Mouse (Mus musculus): ENCODE results near the gene Ippk. TPM values are rescaled to one million over a fixed set of nuclear protein-coding genes. Genes with fewer than 3 reads are reported as not detected.

Ippk gene
- total RNA-seq, 2 experiments from 2014 or later: 1.7 to 3.7 TPM

DNA sequence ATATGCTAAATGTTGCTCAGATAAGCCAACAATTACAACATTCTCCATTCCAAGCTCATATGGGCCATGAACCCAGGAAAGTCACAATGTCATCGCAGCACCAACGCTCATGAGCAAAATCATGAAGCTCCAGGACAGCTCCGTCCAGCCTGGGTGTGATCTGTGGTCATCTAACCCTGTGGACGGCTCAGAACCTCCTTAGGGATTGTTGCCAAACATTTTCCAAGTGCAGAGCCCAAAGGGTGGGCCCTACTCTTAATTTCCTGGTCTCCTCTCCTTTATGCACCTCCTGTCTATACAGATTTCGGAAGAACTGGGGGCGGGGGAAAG is 51.6 kb downstream of the Ippk start:
- no peak for ATAC-seq (replicated peaks; ENCODE audit: low FRiP score, poor library complexity, severe bottlenecking)

DNA sequence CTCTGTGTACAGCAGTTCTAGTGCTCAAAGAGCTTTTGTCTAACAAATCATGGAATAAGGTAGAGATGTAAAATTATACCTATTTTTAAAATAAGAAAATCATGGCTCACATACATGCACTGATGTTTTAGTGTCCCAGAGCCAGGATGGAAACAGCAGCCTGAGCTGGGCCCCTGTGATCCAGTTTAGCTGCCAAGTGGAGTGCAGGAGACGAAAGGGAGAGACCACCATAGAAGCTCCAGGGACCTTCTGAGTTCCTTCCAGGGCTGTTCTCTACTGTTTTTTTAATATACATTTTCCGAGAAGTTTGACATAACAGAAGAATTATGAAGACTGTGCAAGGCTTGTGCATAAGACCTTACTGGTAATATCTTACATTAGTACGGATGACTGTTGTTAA is 56.8 kb downstream of the Ippk start:
- no peak for ATAC-seq (replicated peaks; ENCODE audit: low FRiP score, poor library complexity, severe bottlenecking)

- no peak for ATAC-seq (replicated peaks; ENCODE audit: low FRiP score, poor library complexity, severe bottlenecking)
These were observed 57.9 kb downstream of the Ippk start for GRCm38 (mm10) chr13:49478851-49479374.

DNA sequence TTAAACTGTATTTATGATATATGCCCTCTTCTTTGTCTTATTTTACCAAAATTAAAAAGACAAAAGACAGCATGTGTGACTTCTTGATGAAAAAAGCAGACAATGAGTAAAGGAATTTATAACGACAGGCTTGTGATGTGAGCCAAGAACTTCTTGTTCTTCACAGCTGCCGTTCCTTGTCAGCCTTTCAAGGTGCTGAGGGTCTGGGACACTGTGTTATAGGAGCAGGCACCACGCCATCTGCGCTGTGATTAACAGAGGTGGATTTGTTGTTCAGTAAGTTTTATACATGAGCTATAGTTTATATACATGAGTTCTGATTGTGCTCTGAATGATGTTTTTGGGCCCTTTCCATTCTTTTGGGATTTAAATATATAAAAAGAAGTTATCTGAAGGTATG is 58.4 kb downstream of the Ippk start:
- no peak for ATAC-seq (replicated peaks; ENCODE audit: low FRiP score, poor library complexity, severe bottlenecking)

DNA sequence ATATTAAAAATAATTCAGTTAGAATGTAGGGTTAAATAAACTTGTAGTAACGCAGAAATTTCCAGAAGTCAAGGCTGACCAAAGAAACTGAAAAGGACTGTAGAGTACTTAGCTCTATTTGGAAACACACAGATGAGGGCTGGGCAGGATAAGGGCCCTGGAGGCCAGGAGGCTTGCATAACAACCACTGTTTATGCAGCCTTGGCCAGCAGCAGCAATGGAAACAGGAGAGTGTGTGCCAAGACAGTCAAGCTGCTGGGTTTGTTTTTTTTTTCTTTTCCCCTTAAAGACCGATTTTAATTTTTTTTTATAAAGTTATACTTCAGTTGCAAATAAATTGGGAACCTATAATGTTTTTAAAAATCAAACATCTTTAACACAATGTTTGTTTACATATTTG is 59.0 kb downstream of the Ippk start:
- ATAC-seq (replicated peaks; ENCODE audit: low FRiP score, poor library complexity, severe bottlenecking): no peak

GRCm38 (mm10) chr13:49480551-49480950 is 59.5 kb downstream of the Ippk start:
- no peak for ATAC-seq (replicated peaks; ENCODE audit: low FRiP score, poor library complexity, severe bottlenecking)

DNA sequence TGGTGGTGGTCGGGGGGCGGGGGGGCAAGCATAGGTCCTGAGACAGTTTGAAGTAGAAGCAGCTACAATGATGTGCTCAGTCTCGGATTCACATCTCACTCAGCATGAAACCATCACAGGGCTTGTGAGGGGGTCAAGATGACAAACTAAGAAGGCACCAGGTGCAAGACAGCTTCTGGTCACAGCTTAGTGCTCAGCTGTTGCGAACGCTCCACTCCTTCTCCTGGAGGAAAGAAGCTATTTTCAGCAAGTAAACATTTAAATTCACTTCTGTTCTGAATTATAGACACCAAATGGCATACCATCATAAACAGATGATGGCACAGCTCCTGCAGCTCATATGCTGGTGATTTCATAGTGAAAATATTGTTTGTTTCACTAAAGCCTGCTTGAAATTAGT is 64.3 kb downstream of the Ippk start:
- no peak for ATAC-seq (replicated peaks; ENCODE audit: low FRiP score, poor library complexity, severe bottlenecking)

DNA sequence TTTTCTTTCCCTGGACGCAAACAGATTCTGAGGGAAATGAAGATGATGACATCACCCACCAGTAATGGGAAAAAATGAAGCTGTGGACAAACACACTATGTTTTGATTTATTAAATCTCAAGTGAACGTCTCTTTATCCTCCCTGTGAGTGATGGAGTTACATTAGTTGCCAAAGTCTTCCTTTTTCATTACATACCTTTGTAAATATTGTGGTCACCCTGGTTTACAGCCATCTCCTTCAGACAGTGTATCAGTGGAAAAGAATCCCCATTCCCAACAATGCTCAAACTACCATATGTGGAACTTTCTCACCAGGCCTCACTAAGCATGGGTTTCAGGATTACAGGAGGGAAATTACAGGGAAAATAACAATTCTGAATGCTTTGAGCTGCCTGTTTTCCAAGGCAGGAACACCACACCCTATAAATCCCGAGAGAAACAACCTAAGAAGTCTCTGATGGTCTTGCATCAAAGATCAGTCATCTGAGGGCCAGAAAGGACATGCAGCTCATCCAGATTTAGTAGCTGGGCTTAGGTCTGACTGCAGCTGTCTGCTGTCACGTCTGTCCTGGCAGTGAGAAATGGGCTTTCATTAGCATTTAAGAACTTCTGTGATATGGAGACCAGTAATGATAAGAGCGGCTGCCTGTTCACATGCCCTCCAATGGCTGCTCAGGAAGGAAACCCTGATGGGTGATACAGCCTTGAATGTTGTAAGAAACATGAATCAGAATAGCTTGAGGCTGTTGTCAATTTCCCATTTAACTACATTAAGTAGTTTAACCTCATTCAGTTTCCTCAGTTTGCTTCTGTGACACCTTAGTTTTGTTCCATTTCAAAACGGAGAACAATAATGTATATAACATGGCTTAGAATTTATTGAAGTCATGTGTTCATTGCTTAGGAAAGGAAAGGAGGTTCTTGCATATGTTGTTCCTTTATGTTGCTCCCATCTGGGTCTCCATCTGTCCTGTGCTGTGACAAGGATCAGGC is 71.6 kb downstream of the Ippk start, which contains the start of gene Tes3-ps:
Gene Tes3-ps, plus strand, starts transcription at position 943 of the 993 bp plus-strand sequence.
- no peak for ATAC-seq (replicated peaks; ENCODE audit: low FRiP score, poor library complexity, severe bottlenecking)

DNA sequence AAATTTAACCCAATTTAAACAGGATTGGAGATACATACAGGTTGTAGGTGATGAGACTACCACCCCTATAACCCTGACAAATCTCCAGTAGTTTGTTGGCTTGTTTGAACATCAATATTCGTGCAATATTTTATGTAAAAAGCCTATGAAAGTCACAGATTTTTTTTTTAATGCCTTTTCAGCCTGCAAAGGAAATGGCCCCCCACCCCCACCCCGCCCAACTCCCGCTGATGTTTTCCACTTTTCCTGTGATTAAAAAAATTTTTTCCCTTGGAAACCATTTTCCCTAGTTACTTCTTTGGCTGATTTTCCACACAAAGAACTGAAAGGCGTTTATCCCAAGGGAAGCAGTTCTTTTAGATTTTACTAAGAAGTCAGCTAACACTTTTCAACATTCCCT is 83.5 kb downstream of the Ippk start, which contains the start of gene Ecm2:
Gene Ecm2, plus strand, starts transcription at position 301 of the 400 bp plus-strand sequence.
- no peak for ATAC-seq (replicated peaks; ENCODE audit: low FRiP score, poor library complexity, severe bottlenecking)

- ATAC-seq (replicated peaks; ENCODE audit: low FRiP score, poor library complexity, severe bottlenecking): no peak
These were observed 84.7 kb downstream of the Ippk start for GRCm38 (mm10) chr13:49505776-49506175.

DNA sequence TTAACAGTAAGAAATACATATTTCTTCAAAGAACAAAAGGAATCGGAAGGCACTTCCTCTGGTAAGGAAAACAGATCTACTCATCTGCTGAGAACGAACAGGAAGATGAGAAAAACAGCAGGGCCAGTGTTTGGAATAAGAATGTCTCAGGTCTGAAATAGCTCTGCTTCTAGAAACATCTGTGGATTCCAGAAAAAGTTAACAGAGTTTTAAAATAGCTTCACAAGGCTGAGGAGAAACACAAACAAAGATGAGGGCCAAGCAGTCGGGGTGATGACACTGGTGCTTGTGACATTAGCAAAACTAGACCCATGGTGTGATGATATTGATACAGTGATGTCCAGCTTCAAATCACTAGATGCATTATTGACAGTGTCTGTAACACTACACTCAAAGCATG is 86.1 kb downstream of the Ippk start:
- no peak for ATAC-seq (replicated peaks; ENCODE audit: low FRiP score, poor library complexity, severe bottlenecking)

Other genes with a start within 250 kb of the Ippk start
- gene Ninj1, start 233.8 kb upstream of the Ippk start, total RNA-seq (2015; ENCODE audit: low replicate concordance): 27.2 and 40.7 TPM in 2 replicates
- 0.76 and 4.6 TPM in 2 replicates for gene Ninj1, start 233.8 kb upstream of the Ippk start, total RNA-seq (2017; ENCODE audit: low replicate concordance)
- 3.2 and 17.6 TPM in 2 replicates for gene Card19, start 205.2 kb upstream of the Ippk start, total RNA-seq (2015; ENCODE audit: low replicate concordance)
- 2.2 and 3.4 TPM in 2 replicates for gene Card19, start 205.2 kb upstream of the Ippk start, total RNA-seq (2017; ENCODE audit: low replicate concordance)
- 0.84 and 1.4 TPM in 2 replicates for gene Susd3, start 172.5 kb upstream of the Ippk start, total RNA-seq (2015; ENCODE audit: low replicate concordance)
- 2.7 and 3.9 TPM in 2 replicates for gene Susd3, start 172.5 kb upstream of the Ippk start, total RNA-seq (2017; ENCODE audit: low replicate concordance)
- gene Fgd3, start 100.9 kb upstream of the Ippk start, total RNA-seq (2015; ENCODE audit: low replicate concordance): 1.8 and 3.4 TPM in 2 replicates
- 3.1 and 5.5 TPM in 2 replicates for gene Fgd3, start 100.9 kb upstream of the Ippk start, total RNA-seq (2017; ENCODE audit: low replicate concordance)
- gene Bicd2, start 79.7 kb upstream of the Ippk start, total RNA-seq (2015; ENCODE audit: low replicate concordance): 12.6 and 19.7 TPM in 2 replicates
- gene Bicd2, start 79.7 kb upstream of the Ippk start, total RNA-seq (2017; ENCODE audit: low replicate concordance): 28.8 and 35.2 TPM in 2 replicates
- gene Tes3-ps, start 72.1 kb downstream of the Ippk start, total RNA-seq (2015; ENCODE audit: low replicate concordance): 1.8 and 2.1 TPM in 2 replicates
- gene Tes3-ps, start 72.1 kb downstream of the Ippk start, total RNA-seq (2017; ENCODE audit: low replicate concordance): 4.9 and 7.4 TPM in 2 replicates
- gene Ecm2, start 83.6 kb downstream of the Ippk start, total RNA-seq (2015; ENCODE audit: low replicate concordance): 0.42 TPM in 1 of 2 replicates, not detected in the other
- 0.83 and 3.9 TPM in 2 replicates for gene Ecm2, start 83.6 kb downstream of the Ippk start, total RNA-seq (2017; ENCODE audit: low replicate concordance)
- not detected in 2 replicates for gene Aspn, start 123.2 kb downstream of the Ippk start, total RNA-seq (2015; ENCODE audit: low replicate concordance)
- gene Aspn, start 123.2 kb downstream of the Ippk start, total RNA-seq (2017; ENCODE audit: low replicate concordance): 3.2 TPM in 1 of 2 replicates, not detected in the other
- not detected in 2 replicates for gene Omd, start 161.2 kb downstream of the Ippk start, total RNA-seq (2015; ENCODE audit: low replicate concordance)
- 0.51 TPM in 1 of 2 replicates, not detected in the other for gene Omd, start 161.2 kb downstream of the Ippk start, total RNA-seq (2017; ENCODE audit: low replicate concordance)
- 0.36 TPM in 1 of 2 replicates, not detected in the other for gene Ogn, start 186.8 kb downstream of the Ippk start, total RNA-seq (2015; ENCODE audit: low replicate concordance)
- gene Ogn, start 186.8 kb downstream of the Ippk start, total RNA-seq (2017; ENCODE audit: low replicate concordance): 2.0 and 5.8 TPM in 2 replicates
- gene Cenpp, start 231.5 kb downstream of the Ippk start, total RNA-seq (2015; ENCODE audit: low replicate concordance): 77.5 and 87.2 TPM in 2 replicates
- gene Cenpp, start 231.5 kb downstream of the Ippk start, total RNA-seq (2017; ENCODE audit: low replicate concordance): 75.9 and 127 TPM in 2 replicates
- gene Nol8, start 231.8 kb downstream of the Ippk start, total RNA-seq (2015; ENCODE audit: low replicate concordance): 7.6 and 26.4 TPM in 2 replicates
- 3.3 and 4.4 TPM in 2 replicates for gene Nol8, start 231.8 kb downstream of the Ippk start, total RNA-seq (2017; ENCODE audit: low replicate concordance)